Comparison of ENCODE assay signal across 27 mouse cellular contexts in genomic region chr2:174507998-174508397, GRCm38 (mm10). TPM values are rescaled to one million over a fixed set of nuclear protein-coding genes. Genes with fewer than 3 reads are reported as not detected.
"Had no signal": no experiment of that assay in that cellular context is flagged by ENCODE, and none has a peak within 500 bp of the region (broad histone marks: within the 10 kb centered on the region; RNA-seq: fewer than 3 reads in every experiment).

No protein-coding gene starts in this region.

- H3K4me3 ChIP-seq: gastrocnemius, adult 2 months; heart, adult 2 months; heart, embryonic 13.5 days; heart, embryonic 15.5 days; hindbrain, embryonic 10.5 days; hindbrain, embryonic 12.5 days; intestine, embryonic 15.5 days; layer of hippocampus, adult 2 months; left cerebral cortex, adult 2 months; limb, embryonic 10.5 days; limb, embryonic 12.5 days had no signal

- H3K4me1 ChIP-seq: heart, embryonic 15.5 days; hindbrain, embryonic 10.5 days; hindbrain, embryonic 12.5 days; intestine, embryonic 15.5 days; limb, embryonic 12.5 days had no signal

- H3K36me3 ChIP-seq: heart, embryonic 13.5 days; heart, embryonic 15.5 days; hindbrain, embryonic 10.5 days; hindbrain, embryonic 12.5 days; intestine, embryonic 15.5 days; limb, embryonic 10.5 days; limb, embryonic 12.5 days had no signal

- H3K9ac ChIP-seq: heart, embryonic 13.5 days; heart, embryonic 15.5 days; hindbrain, embryonic 12.5 days; hindbrain, embryonic 14.5 days; intestine, embryonic 15.5 days; limb, embryonic 12.5 days had no signal

- ATAC-seq: forebrain, embryonic 16.5 days; hindbrain, embryonic 16.5 days; inflammation-experienced regulatory T-cells, adult 6 months; intestine, embryonic 15.5 days; intestine, postnatal 0 days had no signal

- H3K27me3 ChIP-seq: heart, embryonic 13.5 days; heart, embryonic 15.5 days; hindbrain, embryonic 12.5 days; intestine, embryonic 15.5 days; limb, embryonic 12.5 days had no signal

- H3K4me2 ChIP-seq: heart, embryonic 13.5 days; heart, embryonic 15.5 days; hindbrain, embryonic 12.5 days; hindbrain, embryonic 14.5 days; intestine, embryonic 15.5 days; limb, embryonic 12.5 days had no signal

- H3K9me3 ChIP-seq: heart, embryonic 13.5 days; heart, embryonic 15.5 days; hindbrain, embryonic 10.5 days; hindbrain, embryonic 12.5 days; intestine, embryonic 15.5 days; limb, embryonic 10.5 days; limb, embryonic 12.5 days had no signal

- H3K27ac ChIP-seq: gastrocnemius, adult 2 months; heart, adult 2 months; heart, embryonic 13.5 days; heart, embryonic 15.5 days; hindbrain, embryonic 10.5 days; hindbrain, embryonic 12.5 days; hindbrain, embryonic 14.5 days; intestine, embryonic 15.5 days; layer of hippocampus, adult 2 months; left cerebral cortex, adult 2 months; limb, embryonic 10.5 days; limb, embryonic 12.5 days had no signal

- DNase-seq: gastrocnemius, adult 2 months; gastrocnemius, postnatal 10 days; gastrocnemius, postnatal 25 days; heart, adult 2 months; heart, postnatal 4 days; kidney, adult 18-20 months; kidney, adult 8-10 months; kidney, postnatal 10 days; kidney, postnatal 25 days; kidney, postnatal 4 days had no signal

RNA-seq across cellular contexts. Expression of gene Tubb1, which starts 57.5 kb away (rescaled TPM):
- total RNA-seq: gastrocnemius, adult 2 months; layer of hippocampus, adult 2 months; layer of hippocampus, postnatal 10 days; layer of hippocampus, postnatal 25 days; left cerebral cortex, adult 2 months had no signal
- polyA plus RNA-seq: frontal cortex, adult 2 months; intestine, postnatal 0 days had no signal
